Mouse (Mus musculus) neural tube, embryonic 15.5 days (tissue): Measurements from ENCODE around the gene Kmt2e. TPM values are rescaled to one million over a fixed set of nuclear protein-coding genes. Genes with fewer than 3 reads are reported as not detected.

Experiments
- ATAC-seq: fragments of 200-750 bp; cut with Nextera tagmentation; 2 replicates; pipeline ENCODE4 v1.8.0; 2017; ENCODE audit warnings: mild to moderate bottlenecking, moderate TSS enrichment, moderate library complexity; ENCODE audit not compliant: low FRiP score
- H3K27ac ChIP-seq: fragments of 300-500 bp; sonication (generic); replicated peaks from 2 replicates; pipeline ENCODE4 v1.5.1; 2015; ENCODE audit warnings: mild to moderate bottlenecking, inconsistent platforms
- H3K27me3 ChIP-seq: fragments of 300-500 bp; sonication (generic); replicated peaks from 2 replicates; pipeline ENCODE4 v1.6.1; 2015; ENCODE audit warnings: inconsistent platforms
- H3K36me3 ChIP-seq: fragments of 300-500 bp; sonication (generic); 2 replicates; pipeline ENCODE4 v1.6.1; 2015; ENCODE audit warnings: inconsistent platforms
- H3K4me1 ChIP-seq: fragments of 300-500 bp; sonication (generic); 2 replicates; pipeline ENCODE4 v1.6.1; 2015; ENCODE audit warnings: inconsistent platforms
- H3K4me2 ChIP-seq: fragments of 300-500 bp; sonication (generic); 2 replicates; pipeline ENCODE4 v1.6.1; 2015; ENCODE audit warnings: inconsistent platforms, mild to moderate bottlenecking, moderate library complexity
- H3K4me3 ChIP-seq: fragments of 300-500 bp; sonication (generic); replicated peaks from 2 replicates; pipeline ENCODE4 v1.5.1; 2015; ENCODE audit warnings: mild to moderate bottlenecking, inconsistent platforms
- H3K9ac ChIP-seq: fragments of 300-500 bp; sonication (generic); replicated peaks from 2 replicates; pipeline ENCODE4 v1.6.1; 2015; ENCODE audit warnings: mild to moderate bottlenecking, inconsistent platforms
- H3K9me3 ChIP-seq: fragments of 300-500 bp; sonication (generic); replicated peaks from 2 replicates; pipeline ENCODE4 v1.6.1; 2016; ENCODE audit warnings: inconsistent platforms
- WGBS: fragments of 180-500 bp; shearing (Covaris S2); methylation state at CpG from one replicate; pipeline ENCODE4 v1.1.7; 2015; ENCODE audit warnings: mixed read lengths; 5-methylcytosine and 5-hydroxymethylcytosine counted together
- polyA plus RNA-seq: library from polyadenylated mRNA; unstranded; fragments of >200 nt; fragmentation: Nextera tagmentation; extraction: Ambion mirVana; gene quantifications from 2 replicates; pipeline ENCODE4 v1.2.1, GENCODE M21; 2015

Kmt2e gene
- polyA plus RNA-seq, 1 experiment from 2014 or later: 147 TPM

- H3K4me3 ChIP-seq: no peak overlapping the region
- no peaks in the 10 kb centered on the region for H3K9me3 ChIP-seq
- peaks cover 66% of the 10 kb centered on the region for H3K36me3 ChIP-seq
- no peak overlapping the region for H3K4me2 ChIP-seq
- no peak overlapping the region for H3K27ac ChIP-seq
- no peaks in the 10 kb centered on the region for H3K4me1 ChIP-seq
- no peak overlapping the region for H3K9ac ChIP-seq
- ATAC-seq: no peak
- no peaks in the 10 kb centered on the region for H3K27me3 ChIP-seq
- 85% methylated on average over 4 of the region's 4 CpGs for WGBS
These were observed 55.0 kb downstream of the Kmt2e start for GRCm38 (mm10) chr5:23489231-23489630.

- no peak overlapping the region for H3K9ac ChIP-seq
These were observed 56.6 kb downstream of the Kmt2e start for GRCm38 (mm10) chr5:23490797-23491196.

GRCm38 (mm10) chr5:23496396-23496795 is 62.2 kb downstream of the Kmt2e start:
- Histone ChIP-seq H3K9me3 (no peaks in the 10 kb centered on the region), H3K27me3 (no peaks in the 10 kb centered on the region), H3K36me3 (peaks cover 75% of the 10 kb centered on the region), H3K4me2 (no peak overlapping the region), H3K9ac (no peak overlapping the region), H3K4me3 (no peak overlapping the region), H3K4me1 (no peaks in the 10 kb centered on the region), H3K27ac (no peak overlapping the region)
- no peak for ATAC-seq
- 87% methylated on average over 3 of the region's 3 CpGs for WGBS

More at GRCm38 (mm10) chr5:23490797-23491196, 56.6 kb downstream of the Kmt2e start:
- H3K27ac ChIP-seq: no peak overlapping the region
- no peak overlapping the region for H3K4me2 ChIP-seq
- no peaks in the 10 kb centered on the region for H3K9me3 ChIP-seq
- no peaks in the 10 kb centered on the region for H3K4me1 ChIP-seq
- WGBS: 53% methylated on average over 2 of the region's 2 CpGs
- H3K27me3 ChIP-seq: no peaks in the 10 kb centered on the region
- H3K4me3 ChIP-seq: no peak overlapping the region
- no peak for ATAC-seq
- H3K36me3 ChIP-seq: peaks cover 67% of the 10 kb centered on the region

GRCm38 (mm10) chr5:23496933-23497332 is 62.7 kb downstream of the Kmt2e start:
- Histone ChIP-seq H3K4me1 (no peaks in the 10 kb centered on the region), H3K4me2 (no peak overlapping the region), H3K27me3 (no peaks in the 10 kb centered on the region), H3K9ac (no peak overlapping the region), H3K27ac (no peak overlapping the region), H3K9me3 (no peaks in the 10 kb centered on the region), H3K36me3 (peaks cover 79% of the 10 kb centered on the region), H3K4me3 (no peak overlapping the region)
- WGBS: 94% methylated on average over 5 of the region's 5 CpGs
- no peak for ATAC-seq

GRCm38 (mm10) chr5:23497920-23498319 is 63.7 kb downstream of the Kmt2e start:
- no peak for ATAC-seq
- Histone ChIP-seq H3K4me1 (no peaks in the 10 kb centered on the region), H3K27ac (no peak overlapping the region), H3K9me3 (no peaks in the 10 kb centered on the region), H3K9ac (no peak overlapping the region), H3K4me3 (no peak overlapping the region), H3K36me3 (peaks cover 79% of the 10 kb centered on the region), H3K4me2 (no peak overlapping the region), H3K27me3 (no peaks in the 10 kb centered on the region)
- WGBS: 83% methylated on average over 10 of the region's 10 CpGs

- Histone ChIP-seq H3K9me3 (no peaks in the 10 kb centered on the region), H3K36me3 (peaks cover 74% of the 10 kb centered on the region), H3K4me3 (no peak overlapping the region), H3K27me3 (no peaks in the 10 kb centered on the region), H3K9ac (no peak overlapping the region), H3K27ac (peak overlapping the region; percentile 11; the same call in 1 of the 2 replicates), H3K4me2 (no peak overlapping the region), H3K4me1 (no peaks in the 10 kb centered on the region)
- WGBS: 94% methylated on average over 16 of the region's 16 CpGs
- ATAC-seq: no peak
These were observed 65.0 kb downstream of the Kmt2e start for GRCm38 (mm10) chr5:23499257-23499656.

- Histone ChIP-seq H3K4me3 (no peak overlapping the region), H3K9me3 (no peaks in the 10 kb centered on the region), H3K4me1 (no peaks in the 10 kb centered on the region), H3K36me3 (peaks cover 69% of the 10 kb centered on the region), H3K27ac (0 out of 2 replicates have a peak overlapping the region, but pooled peaks have one; percentile 2), H3K27me3 (no peaks in the 10 kb centered on the region), H3K9ac (no peak overlapping the region), H3K4me2 (no peak overlapping the region)
- 93% methylated on average over 6 of the region's 6 CpGs for WGBS
- ATAC-seq: no peak
These were observed 66.5 kb downstream of the Kmt2e start for GRCm38 (mm10) chr5:23500715-23501114.

- ATAC-seq: no peak
- no peaks in the 10 kb centered on the region for H3K9me3 ChIP-seq
- H3K36me3 ChIP-seq: peaks cover 67% of the 10 kb centered on the region
- H3K27me3 ChIP-seq: no peaks in the 10 kb centered on the region
- H3K27ac ChIP-seq: no peak overlapping the region
- WGBS: 81% methylated on average over 13 of the region's 13 CpGs
- H3K4me2 ChIP-seq: no peak overlapping the region
- H3K4me3 ChIP-seq: no peak overlapping the region
- H3K4me1 ChIP-seq: no peaks in the 10 kb centered on the region
- no peak overlapping the region for H3K9ac ChIP-seq
These were observed 67.5 kb downstream of the Kmt2e start for GRCm38 (mm10) chr5:23501582-23502316.

GRCm38 (mm10) chr5:23502317-23502937 is 68.2 kb downstream of the Kmt2e start:
- H3K4me3 ChIP-seq: no peak overlapping the region
- H3K27me3 ChIP-seq: no peaks in the 10 kb centered on the region
- no peak overlapping the region for H3K27ac ChIP-seq
- H3K4me2 ChIP-seq: no peak overlapping the region
- peaks cover 62% of the 10 kb centered on the region for H3K36me3 ChIP-seq
- H3K9ac ChIP-seq: no peak overlapping the region
- H3K9me3 ChIP-seq: no peaks in the 10 kb centered on the region
- H3K4me1 ChIP-seq: no peaks in the 10 kb centered on the region
- peak; percentile 36; the same call in 1 of the 2 replicates for ATAC-seq
- 72% methylated on average over 11 of the region's 13 CpGs for WGBS

GRCm38 (mm10) chr5:23505578-23505977 is 71.3 kb downstream of the Kmt2e start:
- no peak for ATAC-seq
- H3K4me1 ChIP-seq: no peaks in the 10 kb centered on the region
- H3K36me3 ChIP-seq: peaks cover 42% of the 10 kb centered on the region
- no peaks in the 10 kb centered on the region for H3K9me3 ChIP-seq
- no peaks in the 10 kb centered on the region for H3K27me3 ChIP-seq
- H3K9ac ChIP-seq: no peak overlapping the region
- no peak overlapping the region for H3K4me2 ChIP-seq
- no peak overlapping the region for H3K27ac ChIP-seq
- 76% methylated on average over 3 of the region's 3 CpGs for WGBS
- H3K4me3 ChIP-seq: no peak overlapping the region

GRCm38 (mm10) chr5:23507210-23507609 is 73.0 kb downstream of the Kmt2e start:
- ATAC-seq: no peak
- no peak overlapping the region for H3K4me2 ChIP-seq
- H3K4me1 ChIP-seq: no peaks in the 10 kb centered on the region
- H3K27ac ChIP-seq: peak overlapping the region; percentile 7; the same call in 1 of the 2 replicates
- 81% methylated on average over 4 of the region's 4 CpGs for WGBS
- H3K36me3 ChIP-seq: peaks cover 27% of the 10 kb centered on the region
- H3K4me3 ChIP-seq: no peak overlapping the region
- no peaks in the 10 kb centered on the region for H3K9me3 ChIP-seq
- no peaks in the 10 kb centered on the region for H3K27me3 ChIP-seq
- no peak overlapping the region for H3K9ac ChIP-seq

GRCm38 (mm10) chr5:23508630-23509029 is 74.4 kb downstream of the Kmt2e start:
- Histone ChIP-seq H3K4me1 (no peaks in the 10 kb centered on the region), H3K4me2 (no peak overlapping the region), H3K9ac (no peak overlapping the region), H3K27me3 (no peaks in the 10 kb centered on the region), H3K27ac (no peak overlapping the region), H3K4me3 (no peak overlapping the region), H3K36me3 (peaks cover 30% of the 10 kb centered on the region), H3K9me3 (no peaks in the 10 kb centered on the region)
- ATAC-seq: peak; percentile 55; the same call in 1 of the 2 replicates
- WGBS: 68% methylated on average over 6 of the region's 6 CpGs
